Mouse (Mus musculus): ENCODE results near the gene Vmn1r78. TPM values are rescaled to one million over a fixed set of nuclear protein-coding genes. Genes with fewer than 3 reads are reported as not detected.
"Not testable (repeated sequence)": the region's sequence is repeated elsewhere in the genome, so short reads cannot be mapped to it uniquely, and the experiment has no call there.

Gene Vmn1r78
- not detected in 2 replicates for polyA plus RNA-seq (2016; fragmentation: Nextera tagmentation; extraction: Ambion mirVana)

DNA sequence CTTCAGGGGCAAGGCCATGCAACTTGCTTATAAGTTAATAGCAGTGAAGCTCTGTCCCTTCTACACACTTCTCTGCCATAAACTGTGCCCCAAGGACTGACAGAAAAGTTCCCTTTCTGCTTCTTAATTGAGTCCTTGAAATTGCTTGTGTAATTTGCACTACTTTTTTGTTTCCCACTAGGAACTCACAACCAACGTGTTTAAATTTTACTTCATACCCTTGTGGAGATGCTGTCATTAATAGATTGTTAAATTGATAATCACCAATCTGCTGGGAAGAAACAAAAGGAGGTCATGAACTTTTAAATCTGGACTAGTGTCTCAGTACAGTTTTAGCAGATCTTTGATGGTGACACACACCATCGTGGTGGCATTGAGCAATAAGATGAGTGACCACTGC lies at the start of gene Vmn1r78:
Gene Vmn1r78, plus strand, starts transcription at position 301 of the 400 bp plus-strand sequence.
- DNase-seq (ENCODE audit: low spot score): no peak
- H3K36me3 ChIP-seq (replicated peaks): no peaks in the 10 kb centered on the region
- peaks cover 6% of the 10 kb centered on the region; the same call in 1 of the 2 replicates for H3K9me3 ChIP-seq
- 67% methylated on average over 2 of the region's 2 CpGs for WGBS
- H3K4me1 ChIP-seq: no peaks in the 10 kb centered on the region
- H3K4me3 ChIP-seq: no peak within 1 kb of the TSS
- H3K27ac ChIP-seq (replicated peaks): no peak within 1 kb of the TSS
- no peaks in the 10 kb centered on the region for H3K27me3 ChIP-seq (replicated peaks; ENCODE audit: low read depth, poor library complexity, severe bottlenecking)

GRCm38 (mm10) chr7:12156463-12156862 lies 6.4 kb downstream of the Vmn1r78 start:
- H3K27me3 ChIP-seq (replicated peaks; ENCODE audit: low read depth, poor library complexity, severe bottlenecking); H3K27ac ChIP-seq (replicated peaks); H3K4me3 ChIP-seq; H3K36me3 ChIP-seq (replicated peaks); H3K4me1 ChIP-seq; DNase-seq (ENCODE audit: low spot score); H3K9me3 ChIP-seq: not testable (repeated sequence)
- 56% methylated on average over 1 of the region's 1 CpGs for WGBS

DNA sequence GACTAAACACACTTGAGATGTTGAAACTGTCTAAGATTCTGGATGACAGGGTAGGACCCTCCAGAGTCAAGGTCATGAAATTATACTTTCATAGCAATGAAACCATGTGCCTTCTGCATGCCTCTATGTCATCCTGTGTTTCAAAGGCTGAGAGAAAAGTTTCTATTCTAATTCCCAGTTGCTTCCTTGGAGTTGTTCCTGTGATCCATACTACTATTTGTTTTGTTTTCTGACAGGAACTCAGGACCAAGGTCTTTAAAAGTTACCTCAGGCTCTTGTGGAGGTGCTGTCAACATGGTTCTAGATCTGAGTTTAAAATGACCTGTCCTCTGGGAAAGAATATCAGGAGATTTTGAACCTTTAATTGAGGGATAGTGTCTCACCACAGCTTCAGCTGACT lies 20.9 kb downstream of the Vmn1r78 start, which contains the start of gene Vmn1r79:
Gene Vmn1r79, plus strand, starts transcription at position 301 of the 400 bp plus-strand sequence.
- H3K27ac ChIP-seq (replicated peaks); H3K4me3 ChIP-seq; H3K9me3 ChIP-seq; H3K27me3 ChIP-seq (replicated peaks; ENCODE audit: low read depth, poor library complexity, severe bottlenecking); H3K4me1 ChIP-seq; DNase-seq (ENCODE audit: low spot score); H3K36me3 ChIP-seq (replicated peaks): not testable (repeated sequence)

DNA sequence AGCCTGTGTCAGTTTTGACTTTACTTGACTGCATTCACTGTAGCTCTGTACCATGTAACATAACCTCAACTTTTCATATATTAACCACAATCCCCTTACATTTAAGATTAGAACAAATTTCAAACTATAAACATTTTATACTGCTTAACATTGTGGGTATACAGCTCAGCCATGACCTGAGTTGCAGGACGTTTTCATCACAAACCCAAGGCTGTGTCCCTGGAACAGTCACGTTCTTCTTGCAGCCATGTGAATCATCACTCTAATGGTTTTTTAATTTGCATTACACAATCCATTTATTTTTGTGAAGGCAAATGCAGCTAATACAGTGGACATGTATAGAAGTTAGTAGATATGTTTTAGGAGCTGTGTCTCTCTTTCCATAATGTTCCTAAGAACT lies 22.9 kb downstream of the Vmn1r78 start:
- H3K9me3 ChIP-seq; H3K36me3 ChIP-seq (replicated peaks); H3K27ac ChIP-seq (replicated peaks); H3K4me3 ChIP-seq; H3K4me1 ChIP-seq; H3K27me3 ChIP-seq (replicated peaks; ENCODE audit: low read depth, poor library complexity, severe bottlenecking); DNase-seq (ENCODE audit: low spot score): not testable (repeated sequence)
- 61% methylated on average over 2 of the region's 2 CpGs for WGBS

DNA sequence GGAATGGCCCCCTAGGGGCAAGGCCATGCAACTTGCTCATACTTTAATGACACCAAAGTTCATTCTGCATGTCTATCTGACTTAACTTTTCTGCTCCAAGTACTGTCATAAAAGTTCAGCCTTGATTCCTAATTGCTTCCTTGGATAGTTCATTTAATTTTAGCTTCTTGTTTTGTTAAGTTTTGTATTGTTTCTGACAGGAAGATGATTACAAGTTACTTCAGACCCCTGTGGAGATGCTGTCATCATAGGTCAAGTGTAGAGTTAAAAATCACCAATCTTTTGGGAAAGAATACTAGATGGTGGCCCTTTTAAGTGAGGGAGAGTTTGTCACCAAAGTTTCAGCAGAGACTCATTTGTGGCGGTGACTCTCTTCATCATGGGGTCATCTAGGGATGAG lies 38.9 kb downstream of the Vmn1r78 start, which contains the start of gene Vmn1r80:
Gene Vmn1r80, plus strand, starts transcription at position 301 of the 400 bp plus-strand sequence.
- Histone ChIP-seq H3K27ac (replicated peaks) (no peak within 1 kb of the TSS), H3K4me3 (no peak within 1 kb of the TSS), H3K4me1 (no peaks in the 10 kb centered on the region), H3K36me3 (replicated peaks) (no peaks in the 10 kb centered on the region), H3K27me3 (replicated peaks; ENCODE audit: low read depth, poor library complexity, severe bottlenecking) (no peaks in the 10 kb centered on the region), H3K9me3 (peaks cover 5% of the 10 kb centered on the region; the same call in 1 of the 2 replicates)
- DNase-seq (ENCODE audit: low spot score): no peak
- WGBS: 81% methylated on average over 1 of the region's 1 CpGs

DNA sequence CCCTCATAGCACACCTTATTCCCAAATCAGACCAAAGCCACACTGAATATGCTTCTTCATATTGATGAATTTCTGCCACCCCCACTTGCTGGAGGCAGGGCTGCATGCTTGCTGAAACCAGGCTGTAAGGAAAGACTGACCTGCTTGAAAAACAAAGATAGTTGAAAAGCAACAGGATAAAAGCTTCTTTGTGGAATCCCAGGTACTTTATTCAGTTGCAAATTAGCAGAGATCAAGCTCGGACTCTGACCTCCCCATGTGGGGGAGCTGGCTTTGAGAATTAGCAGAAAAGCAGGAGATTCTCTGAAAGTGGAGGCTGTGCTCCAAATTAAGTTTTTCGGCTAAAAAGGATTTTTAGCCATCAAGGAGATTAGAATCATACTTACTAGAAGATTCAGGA lies 54.1 kb downstream of the Vmn1r78 start:
- Histone ChIP-seq H3K4me1 (no peaks in the 10 kb centered on the region), H3K4me3 (no peak overlapping the region), H3K36me3 (replicated peaks) (no peaks in the 10 kb centered on the region), H3K27me3 (replicated peaks; ENCODE audit: low read depth, poor library complexity, severe bottlenecking) (no peaks in the 10 kb centered on the region), H3K27ac (replicated peaks) (no peak overlapping the region), H3K9me3 (peaks cover 22% of the 10 kb centered on the region)
- no peak for DNase-seq (ENCODE audit: low spot score)
- WGBS: 57% methylated on average over 2 of the region's 2 CpGs

Other genes starting within 250 kb of the Vmn1r78 start
- not detected in 2 replicates for gene Vmn1r76, start 212.0 kb upstream of the Vmn1r78 start, polyA plus RNA-seq (2016; fragmentation: Nextera tagmentation; extraction: Ambion mirVana)
- not detected in 2 replicates for gene Vmn1r77, start 113.5 kb upstream of the Vmn1r78 start, polyA plus RNA-seq (2016; fragmentation: Nextera tagmentation; extraction: Ambion mirVana)
- not detected in 2 replicates for gene Vmn1r79, start 21.0 kb downstream of the Vmn1r78 start, polyA plus RNA-seq (2016; fragmentation: Nextera tagmentation; extraction: Ambion mirVana)
- gene Vmn1r80, start 39.0 kb downstream of the Vmn1r78 start, polyA plus RNA-seq (2016; fragmentation: Nextera tagmentation; extraction: Ambion mirVana): not detected in 2 replicates
- gene Vmn1r81, start 118.0 kb downstream of the Vmn1r78 start, polyA plus RNA-seq (2016; fragmentation: Nextera tagmentation; extraction: Ambion mirVana): not detected in 2 replicates
- not detected in 2 replicates for gene Vmn1r82, start 150.2 kb downstream of the Vmn1r78 start, polyA plus RNA-seq (2016; fragmentation: Nextera tagmentation; extraction: Ambion mirVana)
- gene Vmn1r83, start 179.2 kb downstream of the Vmn1r78 start, polyA plus RNA-seq (2016; fragmentation: Nextera tagmentation; extraction: Ambion mirVana): 0.06 TPM in 1 of 2 replicates, not detected in the other
- gene Vmn1r84, start 219.0 kb downstream of the Vmn1r78 start, polyA plus RNA-seq (2016; fragmentation: Nextera tagmentation; extraction: Ambion mirVana): not detected in 2 replicates

All from embryonic facial prominence, embryonic 10.5 days (tissue).